Mouse (Mus musculus): ENCODE measurements at regions not wholly inside any gene's neighbourhood (a gene's known extent, or its start where the extent isn't known, plus 50 kb on each side); places are given as distances from the start of the nearest gene placed in this dataset.

DNA sequence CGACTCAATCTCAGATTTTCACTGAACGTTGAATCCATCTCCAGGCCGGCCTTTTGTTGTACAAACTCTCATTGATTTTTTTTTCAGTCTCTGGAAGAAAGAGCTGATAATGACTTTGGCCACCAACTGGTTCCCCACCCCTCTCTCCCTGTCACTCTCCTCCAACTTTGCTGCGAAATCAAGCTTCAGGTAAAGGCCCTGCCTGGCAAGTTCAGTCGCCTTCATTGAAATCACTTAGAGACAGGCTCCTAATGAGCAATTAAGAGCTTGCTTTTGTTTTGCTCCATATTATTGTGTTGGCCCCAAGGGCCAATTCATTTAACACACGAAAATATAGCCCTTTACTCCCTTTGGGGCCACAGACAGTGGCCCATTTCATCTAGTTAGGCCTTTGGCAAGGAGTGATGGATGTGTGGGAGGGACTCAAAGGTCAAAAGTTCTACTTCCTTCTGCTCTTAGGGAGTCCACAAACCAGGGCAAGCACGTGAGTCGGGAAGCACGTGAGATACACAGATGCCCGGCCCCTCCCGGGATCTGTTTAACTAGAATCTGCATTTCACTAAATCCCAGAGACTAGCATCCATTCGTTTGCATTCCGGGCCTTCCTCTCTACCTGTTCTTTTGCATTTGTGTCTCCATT is 120.0 kb downstream of the Dact1 start:
- DNase-seq (ENCODE audit: extremely low spot score) = peak; percentile 71

DNA sequence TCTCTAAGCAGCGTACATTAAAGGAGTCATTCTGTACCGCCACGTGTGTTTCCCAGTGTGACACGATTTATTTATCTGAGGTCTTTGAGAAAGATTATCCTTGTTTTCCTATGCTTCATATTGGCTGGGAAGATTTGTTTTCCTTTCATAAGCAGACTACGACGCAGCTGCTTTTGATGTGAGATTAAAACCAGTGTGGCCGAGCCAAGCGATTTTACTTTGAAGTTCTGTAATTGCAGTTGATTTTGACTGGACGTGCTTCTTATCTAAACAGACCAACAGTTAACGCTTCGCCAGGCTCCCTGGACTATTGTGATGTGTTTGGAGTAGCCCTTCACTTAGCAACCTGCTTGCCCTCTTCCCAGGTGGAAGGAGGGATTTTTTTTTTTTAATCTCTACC is 120.6 kb downstream of the Dact1 start:
- no peak for DNase-seq (ENCODE audit: extremely low spot score)

DNA sequence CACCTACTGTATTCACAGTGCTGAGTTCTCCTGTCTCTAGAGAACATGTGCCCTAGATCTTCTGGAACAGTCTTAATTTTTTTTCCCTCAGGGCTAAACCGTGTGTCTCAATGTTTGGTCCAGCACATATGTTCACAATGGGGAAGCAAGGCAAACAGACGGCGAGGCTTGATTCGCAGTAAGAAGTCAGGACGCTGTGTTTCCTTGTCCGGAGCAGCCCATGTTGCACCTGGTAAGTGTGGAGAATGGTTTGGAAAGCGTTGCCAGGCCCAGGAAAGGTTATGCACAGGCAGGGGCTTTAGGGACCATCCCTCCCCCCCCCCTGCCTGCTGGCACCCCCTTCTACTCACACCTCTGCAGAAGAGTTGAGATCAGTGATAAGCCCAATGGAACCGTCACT is 121.4 kb downstream of the Dact1 start:
- DNase-seq (ENCODE audit: extremely low spot score) = no peak

DNA sequence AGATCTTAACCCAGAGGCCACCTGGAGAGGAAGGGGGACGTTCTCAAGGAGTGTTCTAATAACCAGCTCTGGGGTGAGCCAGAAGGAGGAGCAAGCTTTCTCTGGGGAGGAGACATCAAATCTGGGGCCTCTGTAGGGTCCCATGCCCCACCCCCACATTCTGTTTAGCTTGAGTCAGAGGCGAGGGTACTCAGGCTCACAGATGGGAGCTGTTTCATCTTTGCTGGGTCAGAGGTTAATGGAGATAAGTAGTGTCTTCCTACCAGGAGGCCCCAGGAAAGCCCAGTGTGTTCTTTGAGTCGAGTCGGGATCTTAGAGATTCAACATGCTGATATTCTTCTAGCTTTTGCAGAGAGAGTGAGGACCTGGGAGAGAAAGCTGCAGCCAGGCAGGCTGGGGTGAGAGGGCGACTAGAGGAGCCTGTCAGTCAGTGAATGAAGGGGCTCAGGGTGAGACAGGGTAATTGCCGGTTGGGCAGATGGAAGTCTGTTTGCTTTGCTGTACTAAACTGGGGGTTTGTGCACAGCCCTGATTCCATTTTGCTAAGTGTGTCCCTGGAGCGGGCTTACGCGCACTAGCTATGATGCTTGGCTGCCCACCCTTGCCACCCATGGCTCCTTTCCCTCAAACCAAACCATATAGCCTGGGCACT is 124.0 kb downstream of the Dact1 start:
- DNase-seq (ENCODE audit: extremely low spot score) = peak; percentile 78

DNA sequence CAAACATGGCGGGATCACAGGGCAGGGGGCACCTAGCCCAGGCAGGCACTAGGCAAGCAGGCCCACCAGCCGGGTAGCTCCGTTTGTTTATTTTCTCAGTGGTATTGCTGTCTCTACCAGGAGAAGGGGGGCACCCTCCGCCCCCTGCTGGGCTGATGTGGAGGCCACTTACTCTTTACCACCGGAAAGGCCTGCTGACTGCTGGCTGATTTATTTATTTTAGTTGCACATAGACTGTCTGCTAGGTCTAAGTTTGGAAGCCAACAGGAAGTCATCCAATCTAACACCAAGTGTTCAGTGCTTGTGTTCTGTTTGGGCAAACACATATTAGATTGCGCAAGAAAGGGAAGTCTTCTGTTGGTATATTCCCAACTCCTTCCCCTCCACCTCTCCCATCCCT is 128.6 kb downstream of the Dact1 start:
- peak; percentile 78 for DNase-seq (ENCODE audit: extremely low spot score)

DNA sequence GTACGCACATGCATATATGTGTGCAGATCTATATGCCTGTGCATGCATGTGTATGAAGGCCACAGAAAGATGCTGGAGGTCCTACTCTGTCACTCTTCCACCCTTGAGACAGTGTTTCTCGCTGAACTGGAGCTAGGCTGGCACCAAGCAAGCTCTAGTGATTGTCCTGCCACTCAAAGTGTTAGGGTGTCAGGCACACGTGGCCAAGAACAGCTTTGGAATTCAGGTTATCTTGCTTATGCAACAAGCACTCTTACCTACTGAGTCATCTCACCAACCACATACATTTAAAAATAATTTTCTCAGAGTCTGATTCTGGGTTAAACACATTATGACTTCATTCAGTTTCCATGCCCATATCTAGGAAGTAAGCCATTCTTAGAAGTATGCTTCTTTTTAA is 131.2 kb downstream of the Dact1 start:
- DNase-seq (ENCODE audit: extremely low spot score) = no peak

DNA sequence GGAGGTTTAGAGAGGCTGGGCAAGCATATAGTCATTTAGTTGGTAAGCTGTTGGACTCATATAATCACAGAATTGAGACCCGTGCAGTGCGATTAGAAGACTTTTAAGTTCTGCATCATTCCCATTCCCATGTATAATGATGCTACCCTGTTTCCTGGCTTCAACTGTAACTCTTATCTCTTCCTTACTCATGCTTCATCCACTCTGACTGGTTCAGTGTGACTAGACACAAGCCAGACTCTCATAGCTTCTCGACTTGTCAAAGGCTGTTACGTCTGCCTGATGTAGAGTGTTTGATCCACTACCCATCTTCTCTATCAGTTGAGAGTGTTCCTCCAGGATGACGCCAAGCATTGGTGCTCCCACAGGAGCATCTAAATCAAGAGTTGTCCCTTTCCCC is 131.6 kb downstream of the Dact1 start:
- DNase-seq (ENCODE audit: extremely low spot score) = no peak

DNA sequence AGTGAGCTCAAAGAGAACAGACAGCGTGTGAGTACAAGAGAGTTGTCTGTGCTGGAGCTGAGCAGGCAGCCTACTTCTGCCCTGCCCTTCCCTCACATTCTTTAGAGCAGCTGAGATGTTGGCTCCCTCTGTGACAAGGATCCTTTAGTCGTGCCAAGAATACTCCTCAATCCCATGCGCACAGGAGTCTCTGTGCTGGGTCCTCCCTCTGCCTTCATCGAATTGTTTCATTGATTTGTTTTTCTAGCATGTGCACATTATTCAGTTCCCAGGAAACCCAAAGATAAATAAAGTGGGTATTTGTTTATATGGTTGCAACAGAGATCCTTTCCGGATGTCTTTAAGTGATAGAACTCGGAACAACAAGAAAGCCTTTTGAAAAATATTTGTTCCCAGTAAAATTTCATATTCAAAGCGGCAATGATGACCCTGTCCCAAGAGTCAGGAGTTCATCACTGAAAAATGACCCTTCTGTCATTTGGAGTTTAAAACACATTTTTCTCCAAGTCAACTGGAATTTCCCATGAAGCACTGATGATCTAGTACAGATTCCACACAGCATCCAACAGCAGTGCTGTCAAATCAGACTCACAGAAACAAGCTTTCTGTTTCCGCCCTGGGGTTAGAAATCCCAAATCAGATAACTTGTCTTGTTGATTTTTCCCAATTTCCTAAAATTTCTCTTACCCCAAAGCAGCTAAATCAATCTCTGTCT is 136.7 kb downstream of the Dact1 start:
- DNase-seq (ENCODE audit: extremely low spot score) = no peak

DNA sequence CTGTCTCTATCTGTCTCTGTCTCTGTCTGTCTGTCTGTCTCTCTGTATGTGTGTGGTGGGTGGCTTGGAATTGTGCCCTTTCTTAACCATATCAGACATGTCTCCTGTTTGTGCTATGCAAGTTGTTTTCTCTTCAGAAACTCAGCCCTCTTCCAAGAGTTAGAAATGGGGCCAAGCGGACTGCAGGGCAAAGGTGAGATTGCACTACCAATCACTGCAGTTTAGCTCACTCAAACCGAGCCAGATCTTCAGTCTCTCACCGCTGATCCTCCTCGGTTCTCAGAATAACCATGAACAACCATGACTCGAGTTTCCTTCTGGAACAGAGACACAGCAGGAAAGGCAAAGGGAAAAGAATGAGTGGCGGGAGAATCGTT is 137.2 kb downstream of the Dact1 start:
- DNase-seq (ENCODE audit: extremely low spot score) = no peak

DNA sequence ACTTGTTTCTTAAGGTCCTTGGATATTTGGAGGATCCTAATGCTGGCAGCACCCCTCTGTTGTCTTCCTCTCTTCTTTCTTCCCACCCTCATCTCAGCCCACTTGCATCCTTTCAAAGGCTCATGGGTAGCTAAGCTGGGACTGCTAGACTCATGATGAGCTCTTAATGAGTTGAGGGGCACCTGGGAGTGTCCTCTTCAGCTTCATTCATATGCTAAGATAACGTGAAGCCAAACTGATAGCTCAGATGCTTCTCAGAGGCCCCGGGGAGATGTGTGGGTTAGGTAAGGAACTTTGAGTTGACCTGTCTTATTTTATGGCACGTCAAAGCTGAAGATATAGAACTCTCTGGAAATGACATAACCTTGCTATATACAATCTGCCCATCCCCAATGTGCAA is 139.3 kb downstream of the Dact1 start:
- DNase-seq (ENCODE audit: extremely low spot score) = no peak

DNA sequence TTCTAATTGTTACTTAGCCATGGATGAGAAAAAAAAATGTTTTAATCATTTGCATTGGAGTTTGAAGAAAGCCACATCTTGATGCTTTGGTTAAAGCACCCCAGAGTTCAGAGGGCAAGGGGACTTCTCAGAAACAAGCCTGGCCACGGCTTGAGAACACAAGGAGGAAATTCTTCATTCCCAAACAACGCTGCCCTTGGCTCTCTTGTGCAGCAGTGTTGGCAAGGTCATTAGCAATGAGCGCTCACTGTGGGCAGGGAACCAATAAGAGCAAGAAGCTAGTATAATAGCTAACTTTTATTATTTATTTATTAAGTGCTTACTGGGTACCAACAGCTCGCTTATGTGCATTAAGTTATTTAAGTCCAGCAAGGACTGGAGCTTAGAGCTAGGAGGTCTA is 140.4 kb downstream of the Dact1 start:
- no peak for DNase-seq (ENCODE audit: extremely low spot score)

DNA sequence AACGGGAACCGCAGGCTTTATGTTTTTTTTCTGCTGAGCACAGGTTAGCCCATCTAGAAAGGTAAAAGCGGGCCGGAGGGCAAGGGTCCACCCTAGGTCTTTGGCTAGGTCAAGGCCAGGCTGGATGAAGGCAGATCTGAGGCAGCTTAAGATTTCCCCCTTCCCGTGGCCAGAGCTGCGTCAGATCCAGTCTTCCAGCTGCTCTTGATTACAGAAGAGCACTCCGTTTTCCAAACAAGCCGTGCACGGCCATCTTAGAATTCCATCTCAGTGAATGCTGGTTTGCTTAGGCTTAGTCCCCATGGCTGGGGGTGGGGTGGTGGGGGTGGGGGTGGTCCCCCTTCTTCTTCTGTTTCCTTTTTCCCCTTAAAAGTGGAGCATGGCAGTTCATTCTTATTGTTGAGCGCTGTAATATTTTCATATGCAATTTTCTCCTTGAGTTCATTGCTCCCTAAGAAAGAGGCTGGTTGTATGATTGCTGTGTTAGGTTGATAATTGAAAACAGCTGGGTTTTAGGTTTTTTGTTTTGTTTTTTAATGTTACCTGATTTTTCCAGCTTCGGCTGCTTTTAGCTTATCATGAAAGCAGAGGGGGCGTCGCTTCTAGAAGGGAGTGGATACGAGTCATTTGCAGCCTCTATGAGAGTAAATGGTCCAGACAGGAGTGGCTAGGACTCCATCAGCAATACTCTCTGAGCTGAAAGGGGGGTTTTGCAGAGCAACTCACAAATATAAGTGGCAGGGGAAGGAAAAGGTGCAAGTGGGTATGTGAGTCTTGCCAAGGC is 141.2 kb downstream of the Dact1 start:
- no peak for DNase-seq (ENCODE audit: extremely low spot score)

DNA sequence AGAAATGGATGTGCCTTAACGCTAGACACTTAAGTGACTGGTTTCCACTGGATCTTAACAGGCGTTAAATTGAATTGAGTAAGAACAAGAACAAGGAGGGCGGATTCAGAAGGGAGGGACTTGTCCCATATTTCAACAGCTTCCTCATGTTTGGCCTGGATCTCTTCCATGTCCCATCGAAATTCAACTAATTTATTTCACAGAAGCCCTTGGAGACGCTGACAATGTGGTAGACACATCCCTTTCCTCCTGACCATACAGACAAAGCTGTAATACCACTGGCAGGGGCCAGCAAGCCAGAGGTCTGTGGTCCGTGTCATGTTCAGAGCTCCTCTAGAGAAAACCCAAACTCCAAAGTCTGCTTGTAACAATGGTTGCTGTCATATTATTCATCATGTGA is 147.2 kb downstream of the Dact1 start:
- DNase-seq (ENCODE audit: extremely low spot score) = no peak

DNA sequence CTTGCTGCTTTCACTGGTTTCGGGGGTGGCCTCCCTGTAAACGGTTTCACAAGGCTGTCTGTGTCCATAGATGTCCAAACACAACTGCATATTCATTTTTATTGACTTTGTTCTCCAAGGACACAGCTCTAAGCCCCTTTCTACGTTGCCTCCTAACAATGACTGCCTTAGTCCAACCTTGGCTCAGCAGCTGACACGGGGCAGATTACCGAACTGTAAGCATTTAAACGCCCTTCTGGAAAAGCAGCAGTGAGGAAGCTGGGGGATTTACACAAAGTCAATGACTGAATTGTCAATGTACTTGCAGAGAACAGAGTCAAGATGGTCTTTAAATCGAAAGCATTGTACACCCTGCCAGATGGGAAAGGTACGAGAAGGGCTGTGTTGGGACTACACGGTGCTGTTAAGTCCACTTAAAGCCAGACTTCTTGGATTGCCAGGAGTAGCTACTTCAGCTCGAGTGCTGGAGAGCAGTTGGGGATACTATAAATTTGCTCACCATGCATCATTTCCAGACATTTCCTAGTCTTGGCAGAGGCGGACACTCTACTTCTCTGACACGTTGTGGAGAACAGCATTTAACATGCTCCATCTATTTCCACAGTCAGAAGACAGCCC is 149.0 kb downstream of the Dact1 start:
- DNase-seq (ENCODE audit: extremely low spot score) = no peak

DNA sequence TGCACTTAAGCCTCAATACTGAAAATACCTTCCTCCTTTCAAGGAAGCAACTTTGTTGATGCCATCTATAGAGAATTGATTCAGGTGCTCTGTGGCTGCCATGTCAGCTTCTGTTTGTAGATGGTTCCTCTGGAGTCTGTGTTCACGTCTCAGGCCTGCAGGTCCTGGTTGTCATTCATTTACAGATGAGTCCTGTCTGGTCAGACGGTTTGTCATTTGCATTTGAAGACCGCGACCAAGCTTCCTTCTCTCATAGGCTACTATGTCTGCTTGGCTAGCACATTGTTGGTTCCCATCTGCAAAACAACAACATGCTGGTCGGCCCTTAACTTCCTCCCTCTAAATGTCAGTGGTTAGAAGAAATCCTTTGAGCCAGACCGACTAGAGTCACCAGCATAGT is 151.0 kb downstream of the Dact1 start:
- no peak for DNase-seq (ENCODE audit: extremely low spot score)

DNA sequence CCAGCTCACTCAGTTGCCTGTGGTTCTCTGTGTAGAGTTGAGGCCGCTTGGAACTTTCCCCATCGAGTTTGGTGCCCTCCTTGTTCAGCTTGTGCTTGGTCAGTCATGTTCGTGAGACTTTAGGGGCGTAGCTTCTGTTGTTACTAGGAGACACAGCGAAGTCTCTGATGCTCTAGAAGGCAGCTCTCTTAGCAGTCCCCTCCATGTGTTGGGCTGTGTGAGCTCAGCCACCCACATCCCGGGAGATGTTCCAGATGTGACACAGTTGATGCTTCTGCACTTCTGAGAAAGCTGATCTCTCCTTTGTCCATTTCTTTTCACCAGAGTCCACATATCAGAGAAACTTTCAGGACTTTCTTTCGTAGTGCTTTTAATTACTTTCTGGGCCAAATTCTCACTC is 158.1 kb downstream of the Dact1 start:
- DNase-seq (ENCODE audit: extremely low spot score) = no peak

DNA sequence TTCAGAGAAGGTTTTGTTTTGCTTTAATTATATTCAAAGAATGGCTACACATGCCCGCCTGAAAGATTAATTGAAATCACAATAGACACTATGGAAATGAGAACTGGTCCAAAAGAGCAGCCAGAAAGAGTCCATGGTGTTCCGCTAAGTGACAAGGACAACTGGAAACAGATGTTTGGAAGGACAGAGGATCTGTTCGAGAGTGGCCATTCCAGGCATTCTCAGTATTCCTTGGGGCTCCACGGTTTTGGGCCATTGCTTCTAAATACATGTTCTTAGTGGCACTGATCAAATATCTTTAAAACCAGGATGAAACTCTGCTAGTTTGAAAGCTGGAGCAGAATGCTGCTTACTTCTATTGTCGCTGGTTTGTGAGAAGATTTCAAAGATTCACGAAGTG is 158.6 kb downstream of the Dact1 start:
- DNase-seq (ENCODE audit: extremely low spot score) = no peak

DNA sequence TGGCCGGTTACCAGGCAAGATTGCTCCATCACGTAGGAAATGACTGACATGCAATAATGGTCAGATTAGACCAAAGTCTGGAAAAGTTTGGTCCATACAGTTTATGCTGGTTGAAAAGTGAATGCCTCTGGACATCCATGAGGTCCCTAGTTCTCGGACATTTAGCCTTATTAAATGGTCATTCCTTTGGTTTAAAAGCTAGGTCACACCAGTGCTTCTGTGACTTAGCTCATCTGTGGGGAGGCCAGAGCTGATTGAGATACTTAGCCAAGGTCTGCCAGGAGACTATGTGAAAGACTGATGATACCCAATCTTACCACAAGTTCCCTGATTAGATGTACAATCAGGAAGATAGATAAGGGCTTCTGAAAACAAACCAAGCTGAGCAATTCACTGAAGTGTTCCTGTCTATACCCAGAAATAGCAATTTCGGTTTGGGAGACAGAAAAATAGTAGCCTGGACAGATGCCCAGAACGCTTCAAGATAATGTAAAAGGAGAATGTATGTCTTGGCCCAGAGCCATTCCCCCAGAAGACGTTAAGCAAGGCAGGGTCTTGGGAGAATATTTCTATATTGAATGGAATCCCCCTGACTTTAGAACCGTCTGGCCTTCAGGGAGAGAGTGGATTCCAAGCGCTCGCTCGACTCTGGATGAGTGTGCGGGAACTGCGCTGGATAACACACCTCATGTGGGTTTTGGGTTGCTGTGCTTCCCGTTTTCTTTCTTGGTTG is 161.5 kb downstream of the Dact1 start:
- DNase-seq (ENCODE audit: extremely low spot score) = no peak

DNA sequence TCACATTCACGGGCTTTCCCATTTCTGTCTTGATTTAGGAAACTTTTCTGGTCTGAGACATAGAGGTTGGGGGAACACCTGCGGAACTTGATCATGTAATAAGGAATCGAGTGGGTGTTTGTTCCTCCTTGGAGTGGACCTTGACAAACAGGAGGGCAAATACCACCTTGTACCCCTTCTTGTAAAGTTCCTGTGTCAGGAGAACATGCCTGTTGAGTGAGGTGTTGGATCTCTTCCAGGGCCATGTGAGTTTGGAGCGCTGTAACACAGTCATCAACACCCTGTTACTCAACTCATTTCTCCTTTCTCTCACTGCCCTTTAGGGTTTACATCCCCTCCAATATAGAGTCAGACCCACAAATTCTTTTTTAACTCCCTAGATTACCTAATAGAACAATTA is 162.0 kb downstream of the Dact1 start:
- DNase-seq (ENCODE audit: extremely low spot score) = no peak

DNA sequence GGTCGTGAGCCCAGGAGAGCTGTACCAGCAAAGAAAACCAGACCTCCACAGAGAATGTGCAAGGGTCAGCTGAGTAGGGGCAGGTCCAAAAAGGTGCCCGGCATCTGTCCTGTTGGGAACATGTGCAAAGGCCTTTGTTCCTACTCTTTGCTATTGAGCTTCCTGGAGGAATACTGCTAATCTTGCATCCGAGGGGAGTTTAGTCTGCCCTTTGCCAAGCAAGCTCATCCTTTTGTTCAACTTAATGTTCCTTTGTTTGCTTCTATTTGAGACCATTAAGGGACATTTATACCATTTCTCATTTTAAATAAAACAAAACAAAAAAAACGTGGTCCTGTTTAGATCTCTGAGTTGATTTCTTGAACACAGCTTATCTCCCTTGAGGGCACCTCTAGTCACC is 166.6 kb downstream of the Dact1 start:
- no peak for DNase-seq (ENCODE audit: extremely low spot score)

DNA sequence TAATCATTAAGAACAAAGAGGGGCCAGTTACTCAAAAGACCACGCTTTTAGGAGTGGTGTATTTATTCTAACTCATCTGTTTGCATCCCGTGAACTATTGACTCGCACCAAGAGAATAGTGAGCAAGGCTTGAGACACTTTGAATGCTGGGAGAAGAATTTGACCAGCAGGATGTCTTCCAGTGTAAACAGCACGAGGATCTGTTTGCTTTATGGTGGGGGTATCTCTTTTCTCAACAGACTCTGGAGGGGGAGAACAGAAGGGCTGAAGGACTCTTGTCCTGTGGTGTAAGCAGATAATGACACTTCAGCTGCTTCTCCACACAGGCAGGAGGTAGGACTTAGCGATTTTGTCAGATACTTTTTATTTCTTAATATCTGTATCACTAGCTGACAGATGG is 168.0 kb downstream of the Dact1 start:
- no peak for DNase-seq (ENCODE audit: extremely low spot score)

DNA sequence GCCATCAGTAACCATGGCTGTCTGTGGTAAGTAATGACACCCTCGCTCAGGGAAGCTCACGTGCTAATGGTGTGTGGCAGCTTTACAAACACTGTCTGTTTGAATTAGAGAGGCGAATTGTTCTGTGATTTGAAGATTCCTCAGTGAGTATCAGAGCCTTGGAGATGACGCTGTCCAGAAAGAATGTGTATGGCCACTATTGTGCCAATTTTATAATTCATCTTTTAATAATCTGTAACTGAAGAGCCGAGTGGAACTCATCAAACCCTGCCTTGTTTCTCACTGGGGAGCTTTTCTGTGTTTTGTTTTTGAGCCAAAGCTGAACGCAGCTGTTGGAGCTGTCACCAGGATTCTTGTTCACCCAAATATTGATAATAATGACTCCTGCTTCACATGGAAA is 171.7 kb downstream of the Dact1 start:
- DNase-seq (ENCODE audit: extremely low spot score) = no peak
